ENCODE assay signal across 18 mouse cellular contexts in the genomic region with DNA sequence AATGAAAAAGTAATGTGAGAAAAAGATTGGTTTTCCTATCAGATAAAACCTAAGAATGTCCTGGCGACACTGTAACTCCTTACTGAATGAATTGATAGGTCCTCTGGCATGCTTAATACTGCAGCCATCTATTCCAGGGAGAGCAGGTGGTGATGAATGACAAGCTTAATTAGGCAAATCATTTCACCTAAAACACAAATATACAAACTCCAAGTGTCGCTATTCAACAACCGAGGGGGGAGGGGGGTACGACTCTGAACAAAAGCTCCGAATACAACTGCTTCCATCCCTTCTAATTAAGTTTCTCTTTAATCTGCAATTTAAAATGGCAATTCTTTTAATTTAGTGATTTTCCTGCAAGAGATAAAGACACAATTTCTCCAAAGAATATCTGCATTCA.
"Had no signal": no experiment of that assay in that cellular context is flagged by ENCODE, and none has a peak within 500 bp of the region (broad histone marks: within the 10 kb centered on the region; RNA-seq: fewer than 3 reads in every experiment).

No protein-coding gene starts in this region.

- H3K27me3 ChIP-seq: lung, embryonic 15.5 days; midbrain, embryonic 12.5 days; neural tube, embryonic 13.5 days; neural tube, embryonic 15.5 days had no signal

- H3K4me3 ChIP-seq: lung, embryonic 15.5 days; midbrain, embryonic 10.5 days; midbrain, embryonic 12.5 days; myocyte; neural tube, embryonic 13.5 days; neural tube, embryonic 15.5 days had no signal

- H3K36me3 ChIP-seq: midbrain, embryonic 10.5 days; midbrain, embryonic 12.5 days had no signal

- H3K4me2 ChIP-seq: lung, embryonic 15.5 days; midbrain, embryonic 12.5 days; neural tube, embryonic 13.5 days; neural tube, embryonic 15.5 days had no signal

- H3K27ac ChIP-seq: lung, embryonic 15.5 days; midbrain, embryonic 10.5 days; midbrain, embryonic 12.5 days; neural tube, embryonic 13.5 days; neural tube, embryonic 15.5 days had no signal

- H3K9me3 ChIP-seq: lung, embryonic 15.5 days; midbrain, embryonic 10.5 days; midbrain, embryonic 12.5 days; neural tube, embryonic 13.5 days; neural tube, embryonic 15.5 days had no signal

- H3K9ac ChIP-seq: liver, postnatal 0 days; lung, embryonic 15.5 days; midbrain, embryonic 12.5 days; neural tube, embryonic 13.5 days; neural tube, embryonic 15.5 days had no signal

- ATAC-seq: liver, postnatal 0 days; midbrain, embryonic 16.5 days had no signal

- DNase-seq: liver, postnatal 0 days; lung, adult 2 months; lung, postnatal 10 days; midbrain, embryonic 14.5 days; retina, postnatal 1 day; right cerebral cortex, postnatal 25 days; right cerebral cortex, postnatal 4 days; spleen, adult 18-20 months; thymus, adult 18-20 months; thymus, postnatal 25 days; thymus, postnatal 4 days had no signal
